Mouse (Mus musculus): ENCODE data around the gene C1qtnf9.

The C1qtnf9 gene

DNA sequence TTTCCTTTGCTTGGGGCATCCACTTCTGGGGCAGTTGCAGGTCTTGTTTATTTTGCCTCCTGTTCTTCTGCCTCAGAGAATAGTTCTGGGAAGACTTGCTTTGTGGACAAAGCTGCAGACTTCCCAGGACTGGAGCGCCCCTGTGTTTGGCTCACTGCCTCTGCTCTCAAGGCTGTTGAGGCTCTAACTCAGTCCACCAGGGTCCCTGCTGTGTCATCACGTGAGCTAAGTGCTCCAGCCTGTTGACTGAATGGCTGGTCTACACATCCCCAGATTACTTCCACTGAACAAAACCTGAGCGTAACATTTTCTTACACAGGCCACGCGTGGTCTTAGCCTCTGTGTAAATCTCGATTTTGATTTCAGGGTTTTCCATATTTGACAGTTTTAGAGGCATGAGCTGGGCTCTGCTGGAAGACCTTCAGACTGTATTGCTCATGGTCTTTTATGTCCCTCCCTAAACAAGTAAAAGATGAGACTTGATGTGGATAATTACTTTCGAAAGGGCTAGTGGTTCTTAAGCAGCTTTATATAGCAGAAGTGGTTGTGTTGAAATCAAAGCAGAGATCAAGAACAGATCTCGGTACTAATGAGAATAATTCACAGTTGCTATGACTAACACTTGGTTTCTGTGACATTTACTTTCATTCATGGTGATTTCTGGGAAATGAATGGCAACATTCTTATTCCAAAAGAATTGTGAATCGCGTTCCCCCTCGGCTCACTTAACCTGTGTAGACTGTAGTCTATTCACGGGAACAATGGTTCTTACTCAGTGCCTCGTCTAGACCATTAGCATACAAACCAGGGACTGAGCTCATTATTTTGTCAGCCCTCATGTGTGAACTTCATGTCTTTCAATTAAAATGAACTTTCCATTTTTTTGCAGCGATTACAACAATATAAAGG is 14.8 kb upstream of the C1qtnf9 start:
- DNase-seq = no peak

DNA sequence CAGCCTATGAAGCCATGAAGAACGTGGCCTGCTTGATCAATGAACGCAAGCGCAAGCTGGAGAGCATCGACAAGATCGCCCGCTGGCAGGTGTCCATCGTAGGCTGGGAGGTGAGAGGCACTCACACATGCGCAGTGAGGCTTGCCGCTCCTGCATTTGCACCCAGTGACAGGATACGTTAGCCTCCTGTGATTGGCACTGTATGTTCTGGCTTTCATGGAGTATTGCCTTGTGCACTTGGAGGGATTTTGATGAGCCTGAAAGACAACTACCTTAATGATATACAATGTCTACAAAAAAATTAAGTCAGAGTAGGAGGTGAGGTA is 14.2 kb upstream of the C1qtnf9 start:
- no peak for DNase-seq

DNA sequence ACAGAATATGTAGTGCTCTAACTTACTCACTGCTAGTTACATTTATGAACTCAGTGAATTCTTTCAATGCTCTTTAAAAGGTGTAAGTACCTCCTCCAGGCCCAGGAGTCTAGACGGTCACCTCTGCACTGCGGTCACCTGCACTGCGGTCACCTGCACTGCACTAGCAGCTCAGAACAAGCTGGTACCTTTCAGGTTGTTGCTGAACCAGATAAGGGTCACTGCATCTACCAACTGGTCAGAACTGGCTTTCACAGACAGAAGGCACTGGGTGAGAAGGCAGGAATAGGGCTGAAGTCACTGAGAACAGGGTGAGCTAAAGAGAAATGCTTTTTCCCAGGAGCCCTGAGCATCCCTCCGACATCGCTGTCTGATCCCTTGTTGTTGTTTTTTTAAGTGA is 13.3 kb upstream of the C1qtnf9 start:
- peak; percentile 53 for DNase-seq

DNA sequence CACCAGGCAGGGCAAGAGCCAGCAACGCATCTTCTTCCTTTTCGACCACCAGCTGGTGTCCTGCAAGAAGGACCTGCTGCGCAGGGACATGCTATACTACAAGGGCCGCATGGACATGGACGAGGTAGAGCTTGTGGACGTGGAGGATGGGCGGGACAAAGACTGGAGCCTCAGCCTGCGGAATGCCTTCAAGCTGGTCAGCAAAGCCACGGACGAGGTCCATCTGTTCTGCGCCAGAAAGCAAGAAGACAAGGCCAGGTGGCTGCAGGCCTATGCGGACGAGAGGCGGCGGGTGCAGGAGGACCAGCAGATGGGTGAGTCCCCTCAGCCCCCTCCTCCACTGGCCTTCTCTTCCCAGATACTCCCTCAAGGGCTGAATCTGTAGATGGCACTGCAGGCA is 11.7 kb upstream of the C1qtnf9 start:
- DNase-seq = no peak

DNA sequence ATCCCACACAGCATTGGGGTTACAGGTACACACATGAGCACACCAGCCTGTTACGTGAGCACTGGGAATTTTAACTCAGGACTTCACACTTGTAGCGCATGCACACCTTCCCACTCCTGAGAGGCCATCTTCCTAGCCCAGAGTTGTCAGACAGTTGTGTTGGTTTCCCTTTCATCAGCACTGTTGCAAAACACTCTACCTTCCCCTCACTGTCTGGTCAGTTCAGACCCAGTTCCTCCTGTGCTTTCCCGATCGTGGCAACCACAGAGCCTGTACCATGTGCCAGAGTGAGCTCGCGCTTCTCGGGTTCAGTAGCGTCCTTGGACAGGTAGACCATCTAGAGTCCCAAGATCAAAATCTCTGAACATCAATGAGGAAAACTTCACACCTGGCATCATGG is 10.7 kb upstream of the C1qtnf9 start:
- no peak for DNase-seq

DNA sequence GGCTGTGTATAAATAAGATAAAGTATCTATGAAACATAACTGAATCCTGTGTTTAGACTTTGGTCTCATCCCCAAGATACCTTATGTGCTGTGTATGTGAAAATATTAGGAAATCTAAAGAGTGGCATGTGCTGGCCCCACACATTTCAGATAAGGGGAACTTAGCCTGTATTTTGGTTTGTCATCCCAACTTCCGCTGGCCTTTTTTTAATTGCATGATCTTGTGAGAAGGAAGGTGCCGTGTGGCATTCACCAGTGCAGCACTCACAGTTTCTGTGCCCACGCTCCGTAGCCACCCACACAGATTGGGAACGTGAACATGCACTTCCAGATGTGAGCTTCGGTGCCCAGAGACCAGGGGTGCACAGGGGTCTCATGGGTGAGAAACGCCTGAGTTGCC is 10.2 kb upstream of the C1qtnf9 start:
- DNase-seq = no peak

DNA sequence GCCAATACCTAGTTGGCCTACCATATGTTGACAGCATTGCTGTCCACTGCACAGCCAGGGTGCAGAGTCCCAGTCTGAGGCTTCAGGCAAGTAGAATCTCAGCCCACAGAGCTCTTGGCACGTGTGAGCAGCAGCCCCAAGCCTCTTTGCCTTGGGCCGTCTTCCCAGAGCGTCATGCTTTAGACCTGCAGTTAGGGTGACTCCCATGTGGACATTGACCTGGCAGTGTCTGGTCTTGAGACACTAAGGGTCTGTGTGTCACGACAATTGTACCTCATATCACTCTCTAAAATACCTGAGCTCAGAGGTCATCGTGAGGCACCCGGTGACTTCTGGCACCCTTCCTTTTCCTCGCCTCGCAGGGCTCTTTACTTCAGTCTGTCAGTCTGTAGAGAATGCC is 8.8 kb upstream of the C1qtnf9 start:
- DNase-seq = no peak

DNA sequence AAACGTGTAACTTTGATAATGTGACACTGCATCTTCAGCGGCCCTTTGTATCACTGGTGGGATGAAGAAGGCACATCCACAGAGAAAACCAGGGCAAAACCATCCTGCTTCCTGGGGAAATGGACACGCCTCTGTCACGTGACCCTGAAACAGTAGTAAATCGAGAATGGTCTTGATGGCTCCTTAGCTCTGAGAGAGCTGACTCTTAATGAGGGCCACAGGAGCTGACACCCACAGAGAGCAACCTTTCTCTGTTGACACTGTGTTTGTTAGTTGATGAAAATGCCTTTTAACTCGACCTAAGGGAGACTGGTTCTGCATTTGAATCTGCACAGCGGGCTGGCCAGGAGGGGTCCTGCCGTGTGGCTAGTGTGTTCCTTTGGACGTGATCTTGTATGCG is 6.1 kb upstream of the C1qtnf9 start:
- DNase-seq = no peak

DNA sequence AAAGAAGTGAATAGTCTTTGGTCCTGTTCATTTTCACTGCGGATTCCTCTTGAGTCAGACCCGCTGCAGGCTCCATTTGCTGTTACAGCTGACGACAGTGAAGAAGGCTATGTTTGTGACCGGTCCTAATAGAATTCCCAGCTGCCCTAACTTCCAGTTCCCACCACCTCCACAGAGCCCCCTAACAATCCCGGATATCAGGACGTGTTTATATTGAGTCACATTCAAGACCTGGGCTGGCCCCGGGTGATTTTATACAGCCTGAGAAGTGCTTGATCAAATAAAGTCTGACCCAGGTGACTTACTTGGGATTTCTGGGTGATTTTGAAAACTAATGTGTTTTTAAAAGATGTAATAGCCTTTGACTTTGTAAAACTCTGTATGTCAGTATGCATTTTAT is 5.2 kb upstream of the C1qtnf9 start:
- DNase-seq = no peak

DNA sequence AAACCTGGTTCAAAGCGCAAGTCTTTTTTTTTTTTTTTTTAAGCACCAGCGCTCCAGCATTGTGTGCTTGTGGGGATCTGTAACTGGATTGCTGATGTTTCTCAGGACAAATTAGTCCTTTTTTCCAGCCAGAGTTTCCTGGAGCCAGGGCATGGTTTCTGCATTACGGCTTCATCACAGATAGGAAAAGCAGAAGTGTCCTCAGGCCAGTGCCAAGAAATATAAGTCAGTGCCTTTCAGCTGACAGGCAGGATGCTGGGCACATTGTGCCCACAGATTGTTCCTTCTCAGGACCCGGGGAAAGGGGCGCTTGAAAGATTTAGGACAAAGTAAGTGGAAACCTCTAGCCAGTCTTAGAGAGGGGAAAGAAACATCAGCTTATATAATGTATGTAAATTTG is 4.2 kb upstream of the C1qtnf9 start:
- DNase-seq = no peak

DNA sequence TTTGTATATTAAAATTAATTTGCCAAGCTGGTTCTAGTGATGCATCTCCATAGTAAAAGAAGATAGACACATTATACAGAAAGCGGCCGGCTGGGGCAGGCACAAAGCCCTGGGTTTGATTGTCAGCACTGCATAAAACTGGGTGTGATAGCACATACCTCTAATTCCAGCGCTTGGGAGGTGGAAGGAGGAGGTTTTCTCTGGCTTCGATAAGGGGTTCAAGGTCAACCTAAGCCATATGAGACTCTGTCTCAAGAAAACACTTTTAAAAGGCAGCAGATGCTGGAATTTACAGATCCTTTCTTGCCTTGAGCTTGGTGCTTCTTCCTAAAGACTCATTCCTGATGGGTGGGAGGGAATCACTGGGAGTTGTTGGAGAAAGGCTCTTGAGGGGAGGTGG is 3.4 kb upstream of the C1qtnf9 start:
- DNase-seq = no peak

DNA sequence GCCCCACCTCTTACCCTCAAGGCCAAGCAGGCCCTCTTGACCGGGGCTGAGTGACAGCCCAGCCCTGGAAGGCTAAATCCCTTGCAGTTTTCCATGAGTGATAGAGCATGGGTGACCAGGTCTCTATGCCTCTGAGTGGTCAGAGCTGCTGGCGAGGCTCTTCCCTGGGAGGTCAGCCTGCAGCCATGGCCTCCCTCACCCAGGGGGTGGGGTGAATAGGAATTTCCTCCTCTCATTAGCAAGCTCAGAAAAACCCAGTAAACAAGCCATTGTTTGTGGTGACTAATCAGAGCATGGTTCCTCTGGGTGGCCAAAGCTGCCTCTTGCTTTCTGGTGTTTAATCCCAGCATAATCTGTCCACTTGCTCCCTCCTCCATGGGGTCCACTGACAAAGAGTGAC is 2.9 kb upstream of the C1qtnf9 start:
- DNase-seq = peak; percentile 22

DNA sequence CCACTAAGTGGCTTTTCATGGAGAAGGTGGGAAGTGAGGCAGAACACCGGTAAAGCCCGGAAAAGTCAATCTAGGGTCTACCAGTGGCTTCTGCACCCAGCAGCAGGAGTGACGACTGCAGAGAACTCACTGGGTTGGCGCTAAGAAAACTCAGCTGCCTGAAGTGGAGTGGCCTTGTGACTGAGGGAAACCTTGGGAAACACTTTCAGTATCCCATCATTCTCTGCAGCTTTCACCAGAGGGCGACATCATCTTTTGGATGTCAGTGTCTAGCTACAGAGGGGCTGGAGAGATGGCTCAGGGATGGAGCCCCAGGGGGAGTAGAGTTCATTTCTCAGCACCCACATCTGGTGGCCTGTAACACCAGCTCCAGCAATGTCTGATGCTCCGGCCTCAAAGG is 1.4 kb downstream of the C1qtnf9 start:
- no peak for DNase-seq

DNA sequence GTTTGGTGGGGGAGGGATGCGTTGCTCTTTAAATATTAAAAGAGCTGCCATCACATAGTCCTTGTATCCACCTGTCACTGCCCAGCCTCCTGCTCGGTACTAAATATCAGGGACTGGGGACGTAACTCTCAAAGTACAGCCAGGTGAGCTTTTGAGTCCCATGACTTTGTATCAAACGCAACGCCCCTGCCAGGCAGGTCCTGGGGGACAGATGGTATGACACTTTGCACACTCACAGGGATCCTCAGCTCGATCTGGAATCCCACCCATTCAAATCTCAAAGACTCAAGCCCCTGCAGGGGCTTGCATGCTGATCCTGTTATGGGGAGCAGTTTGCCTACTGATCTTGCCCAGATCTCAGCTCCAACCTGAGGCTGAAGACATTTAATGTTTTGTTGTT is 2.7 kb downstream of the C1qtnf9 start:
- no peak for DNase-seq

DNA sequence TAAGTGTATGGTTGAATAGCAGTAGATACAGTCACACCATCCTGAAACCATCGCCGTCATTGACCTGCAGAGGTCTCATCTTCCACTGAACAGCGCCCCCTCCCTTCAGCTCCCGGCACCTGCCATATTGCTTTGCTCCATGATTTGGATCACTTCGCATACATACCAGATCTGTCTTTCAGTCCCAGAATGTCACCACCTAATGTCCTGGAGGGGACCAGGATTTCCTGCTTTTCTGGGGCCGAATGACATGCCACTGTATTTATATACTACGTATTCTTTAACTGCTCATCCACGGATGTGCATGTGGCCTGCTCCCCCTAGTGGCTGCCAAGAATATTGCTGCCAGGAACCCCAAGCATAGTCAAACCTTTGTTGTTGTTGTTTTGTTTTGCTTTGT is 3.1 kb downstream of the C1qtnf9 start:
- peak; percentile 76 for DNase-seq

DNA sequence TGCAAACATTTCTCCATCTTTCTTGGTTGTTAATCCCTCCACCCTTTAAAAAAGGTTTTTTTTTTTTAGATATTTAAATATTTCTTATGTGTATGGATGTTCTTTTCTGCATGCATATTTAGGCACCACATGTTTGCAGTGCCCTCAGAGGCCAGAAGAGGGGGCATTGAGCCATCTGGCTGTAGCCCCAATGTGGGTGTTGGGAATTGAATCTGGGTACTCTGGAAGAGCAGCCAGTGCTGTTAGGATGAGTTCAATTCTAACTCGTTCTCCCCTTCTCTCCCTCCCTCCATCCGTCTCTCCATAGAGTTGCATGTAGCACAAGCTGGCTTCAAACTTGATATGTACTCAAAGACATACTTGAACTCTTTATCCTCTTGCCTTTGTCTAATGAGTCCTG is 5.5 kb downstream of the C1qtnf9 start:
- DNase-seq = no peak

DNA sequence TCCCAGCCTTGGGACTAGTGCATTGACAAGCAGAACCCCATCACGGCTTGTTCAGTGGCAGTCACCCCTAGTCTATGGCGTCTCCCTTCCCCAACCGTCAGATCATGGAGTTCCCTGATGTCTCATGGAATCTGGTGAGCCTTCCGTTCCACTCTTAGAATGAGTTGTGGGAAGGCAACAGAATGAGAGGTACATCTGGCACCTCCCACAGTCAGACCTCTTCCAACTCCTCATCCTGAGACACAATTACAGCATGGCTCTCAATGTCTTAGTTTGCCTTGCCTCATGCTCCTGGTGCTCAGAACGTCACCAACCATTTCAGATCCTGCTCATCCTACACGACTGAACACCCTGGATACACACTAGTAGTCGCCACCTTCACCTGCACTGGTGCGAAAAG is 8.6 kb downstream of the C1qtnf9 start:
- no peak for DNase-seq

DNA sequence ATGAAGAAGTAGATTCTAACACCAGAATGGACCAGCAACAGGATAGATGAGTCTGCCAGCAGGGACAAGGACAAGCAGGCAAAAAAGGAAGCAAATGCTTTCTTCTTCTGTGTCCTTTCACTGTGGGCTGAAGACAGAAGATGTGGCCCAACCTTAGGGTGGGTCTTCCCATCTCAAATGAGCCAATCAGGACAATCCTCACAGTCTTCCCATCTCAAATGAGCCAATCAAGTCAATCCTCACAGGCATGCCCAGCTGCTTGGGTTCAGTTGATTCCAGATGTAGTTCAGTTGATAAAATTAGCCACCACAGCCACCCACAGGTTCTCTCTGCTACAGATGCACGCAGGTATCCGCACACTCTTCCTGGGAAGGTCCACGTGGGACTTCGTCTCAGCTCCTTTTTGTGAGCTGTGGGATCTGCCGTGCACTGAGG is 9.6 kb downstream of the C1qtnf9 start:
- DNase-seq = no peak

DNA sequence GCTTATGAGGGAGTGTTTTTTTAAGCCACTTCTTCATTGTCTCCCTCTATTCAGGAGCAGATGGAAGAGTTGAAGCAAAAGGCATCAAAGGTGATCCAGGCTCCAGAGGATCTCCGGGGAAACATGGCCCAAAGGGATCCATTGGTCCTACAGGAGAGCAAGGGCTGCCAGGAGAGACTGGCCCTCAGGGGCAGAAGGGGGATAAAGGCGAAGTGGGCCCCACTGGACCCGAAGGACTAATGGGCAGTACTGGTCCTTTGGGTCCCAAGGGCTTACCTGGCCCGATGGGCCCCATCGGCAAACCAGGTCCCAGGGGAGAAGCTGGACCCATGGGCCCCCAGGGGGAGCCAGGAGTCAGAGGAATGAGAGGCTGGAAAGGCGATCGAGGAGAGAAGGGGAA is 11.3 kb downstream of the C1qtnf9 start:
- no peak for DNase-seq

DNA sequence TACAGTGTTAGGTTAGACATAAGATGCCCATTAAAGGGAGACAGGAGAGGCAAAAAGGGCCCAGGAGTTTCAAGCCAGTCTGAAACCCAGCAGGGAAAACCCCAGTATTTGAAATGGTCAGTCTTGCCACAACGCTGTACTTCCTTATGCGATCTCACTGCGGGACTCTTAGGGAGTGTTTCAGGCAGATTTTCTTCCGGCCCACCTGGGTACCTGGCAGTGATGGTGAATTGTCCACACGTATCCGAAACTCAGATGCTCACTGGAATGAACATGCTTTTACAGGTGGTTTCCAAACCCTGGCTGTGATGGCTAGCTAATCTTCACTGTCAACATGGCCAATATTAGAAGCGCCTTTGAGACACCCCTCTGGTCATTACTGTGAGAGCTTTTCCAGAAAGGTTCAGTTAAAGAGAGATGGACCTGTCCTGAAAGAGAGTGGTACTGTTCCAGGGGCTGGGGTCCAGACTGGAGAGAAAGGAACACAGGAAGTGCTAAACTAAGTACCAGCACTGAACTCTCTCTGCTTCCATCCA is 14.3 kb downstream of the C1qtnf9 start:
- DNase-seq = no peak

DNA sequence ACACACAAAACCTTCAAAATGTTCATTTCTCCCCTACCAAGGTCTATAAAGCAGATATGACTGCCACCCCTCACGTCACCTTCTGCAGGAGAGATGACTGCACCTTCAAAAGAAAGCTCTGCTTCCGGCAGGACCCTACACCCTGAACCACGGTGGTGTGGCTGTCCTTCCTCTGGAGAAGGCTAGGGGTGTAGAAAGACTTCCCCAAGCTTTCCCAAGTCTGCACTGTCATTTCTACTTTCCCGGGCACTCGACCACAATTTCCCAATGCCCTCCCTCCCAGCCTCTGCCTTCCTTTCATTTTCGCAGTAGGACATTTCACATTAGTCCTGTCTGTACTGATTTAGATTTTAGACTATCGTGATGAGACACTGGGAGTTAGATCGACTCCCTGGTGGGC is 15.3 kb downstream of the C1qtnf9 start:
- no peak for DNase-seq

DNA sequence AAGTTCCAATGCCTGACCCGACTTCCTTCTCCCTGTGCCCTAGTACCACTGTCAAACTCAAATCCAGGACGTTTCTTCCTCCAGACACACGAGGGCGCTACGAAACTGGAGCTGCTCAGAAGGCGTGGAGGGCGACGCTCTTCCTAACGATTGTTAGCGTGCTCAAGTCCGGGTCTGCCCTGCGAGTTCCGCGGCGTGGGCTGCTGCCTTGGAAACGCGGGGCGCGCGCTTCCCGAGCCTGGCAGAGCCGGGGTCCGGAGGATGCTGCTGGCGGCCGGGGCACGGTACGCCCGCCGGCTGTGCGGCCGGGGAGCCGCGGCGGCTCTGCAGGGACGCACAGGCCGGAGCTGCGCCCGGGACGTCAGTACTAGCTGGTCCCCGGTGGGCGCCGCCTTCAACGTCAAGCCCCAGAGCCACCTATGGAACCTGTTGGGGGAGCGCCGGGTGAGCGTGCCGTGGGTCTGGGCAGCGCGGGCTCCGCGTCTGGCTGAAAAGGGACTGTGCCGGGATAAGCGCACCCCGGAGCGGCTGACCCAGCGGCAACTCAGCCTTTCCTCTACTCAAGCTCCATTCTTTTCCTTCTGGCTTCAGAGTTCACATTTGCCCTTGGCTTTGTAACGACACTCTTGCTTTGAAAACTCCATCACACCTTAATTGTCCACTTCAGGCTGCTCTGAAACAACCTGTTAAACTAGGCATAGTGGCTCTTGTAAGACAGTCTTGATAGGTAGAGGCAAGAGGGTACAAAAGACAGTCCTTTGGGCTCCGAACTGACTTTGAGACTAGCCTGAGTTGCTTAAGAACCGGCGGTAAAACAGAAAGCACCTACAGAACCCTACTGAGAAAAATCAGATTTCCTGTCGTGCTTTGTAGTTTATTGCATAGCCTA is 16.7 kb downstream of the C1qtnf9 start, which contains the start of gene Mipep:
Gene Mipep (plus strand): TSS at position 147 of the 889 bp plus-strand sequence.
- DNase-seq = peak; percentile 91

DNA sequence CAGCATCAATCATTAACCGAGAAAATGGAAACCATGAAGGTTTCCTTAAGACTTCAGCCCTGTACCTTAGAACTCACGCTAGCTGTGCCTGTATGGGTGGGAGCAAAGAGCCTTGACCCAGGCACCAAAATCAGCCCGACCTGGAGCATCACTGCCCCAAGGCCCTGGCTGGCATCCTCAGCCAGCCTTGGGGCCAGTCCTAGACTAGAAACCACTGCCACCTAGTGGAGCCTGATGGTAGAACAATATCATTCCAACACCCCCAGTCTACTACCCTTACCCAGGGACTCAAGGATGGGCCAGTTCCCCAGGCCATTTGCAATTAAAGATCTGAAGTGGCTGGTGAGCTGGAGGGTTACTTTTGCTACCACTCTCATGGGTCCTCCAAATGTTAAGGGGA is 22.2 kb downstream of the C1qtnf9 start:
- peak; percentile 65 for DNase-seq

Measured in kidney, postnatal 14 days (tissue).